Mouse (Mus musculus): ENCODE results near the gene Supt5. TPM values are rescaled to one million over a fixed set of nuclear protein-coding genes. Genes with fewer than 3 reads are reported as not detected.

Supt5 gene
- polyA plus RNA-seq, 1 experiment from 2014 or later: 127 TPM

GRCm38 (mm10) chr7:28309737-28310136 is 28.8 kb downstream of the Supt5 start:
- no peak for DNase-seq (ENCODE audit: low read depth, low spot score)
- no peaks in the 10 kb centered on the region for H3K27me3 ChIP-seq
- ChIA-PET POLR2A (no interaction called here), CTCF (interaction anchor here (1.4 kb wide), 1 partner anchor 8 kb away, joined by 5 read pairs; the partner anchor contains the start of gene Dll3)
- no peak for TF ChIP-seq CTCF (IDR thresholded peaks at IDR 0.05)
- in situ Hi-C loops (cut with MboI; ENCODE audit: low pct_unique_long_range_greater_than_20kb): no loop called here
- no peak for ATAC-seq

DNA sequence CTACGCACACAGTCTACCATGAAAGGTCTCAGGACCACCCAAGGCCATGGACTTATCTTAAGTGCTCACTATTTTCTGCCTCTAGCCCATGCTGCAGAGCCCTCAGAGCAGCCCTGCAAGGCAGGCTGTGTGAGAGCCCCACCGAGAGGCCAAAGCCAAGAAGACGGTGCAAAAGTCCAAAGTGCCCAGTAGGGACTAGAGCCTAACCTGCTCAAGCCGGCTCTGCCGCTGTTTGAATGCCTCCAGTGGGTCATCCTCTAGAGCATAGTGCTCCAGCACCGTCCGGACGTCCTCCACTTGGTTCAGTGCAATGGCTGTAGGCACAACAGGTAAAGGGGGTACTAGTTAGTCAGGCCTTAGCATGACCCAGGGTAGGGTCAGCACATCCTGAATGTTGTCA is 32.3 kb downstream of the Supt5 start:
- ChIA-PET POLR2A (no interaction called here), CTCF (no interaction called here)
- H3K27me3 ChIP-seq: no peaks in the 10 kb centered on the region
- ATAC-seq (no peak), DNase-seq (ENCODE audit: low read depth, low spot score) (no peak)
- no peak for TF ChIP-seq CTCF (IDR thresholded peaks at IDR 0.05)
- in situ Hi-C loops (cut with MboI; ENCODE audit: low pct_unique_long_range_greater_than_20kb): no loop called here

GRCm38 (mm10) chr7:28305641-28306040 is 32.9 kb downstream of the Supt5 start:
- no peak for DNase-seq (ENCODE audit: low read depth, low spot score)
- ChIA-PET POLR2A (no interaction called here), CTCF (no interaction called here)

DNA sequence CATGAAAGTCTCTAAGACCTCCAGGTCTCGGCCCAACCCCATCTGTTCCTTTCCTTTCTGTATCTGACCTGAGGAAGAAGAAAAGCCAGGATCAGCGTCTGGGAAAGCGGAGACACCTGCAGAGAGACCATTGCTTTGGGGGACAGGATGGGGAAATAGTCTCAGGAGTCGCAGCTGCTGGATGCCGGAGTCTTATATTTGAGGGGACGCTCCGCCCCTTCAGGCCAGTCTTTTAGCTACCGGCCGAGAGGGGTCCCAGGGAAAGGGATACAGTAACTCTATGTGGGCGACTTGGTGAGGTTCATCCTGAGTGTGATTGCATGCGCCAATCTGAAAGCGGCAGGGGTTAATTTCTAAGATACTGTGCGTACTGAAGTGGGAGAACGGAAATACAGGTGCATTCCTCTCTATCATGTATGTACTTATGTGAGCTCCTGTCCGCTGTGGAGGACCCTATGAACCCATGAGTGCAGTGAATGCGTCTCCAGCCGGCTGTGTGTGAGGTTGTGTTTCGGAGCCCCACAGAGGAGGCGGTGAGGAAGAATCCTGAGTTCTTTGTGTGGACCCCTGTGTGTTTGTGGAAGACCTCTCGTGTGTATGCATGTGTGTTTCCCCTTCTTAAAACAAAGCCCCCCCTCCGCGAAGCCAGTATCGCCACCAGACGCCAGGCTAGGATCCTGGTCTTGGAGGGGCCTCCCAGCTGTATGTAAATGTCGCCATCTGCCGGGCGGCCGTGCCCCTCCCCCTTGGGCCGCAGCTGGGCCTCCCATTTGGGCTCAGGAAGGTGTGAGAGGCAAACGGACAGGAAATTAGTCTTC is 36.7 kb downstream of the Supt5 start, which contains the start of gene Dll3:
Gene Dll3 (minus strand): TSS at position 623 of the 818 bp plus-strand sequence.
- ATAC-seq (no peak), DNase-seq (ENCODE audit: low read depth, low spot score) (no peak)
- TF ChIP-seq CTCF (IDR thresholded peaks at IDR 0.05): no peak
- ChIA-PET POLR2A (no interaction called here), CTCF (interaction anchor here (1.4 to 1.5 kb wide), 2 partner anchors 9 kb away, joined by 5 read pairs; no protein-coding TSS in a partner anchor)
- no peaks in the 10 kb centered on the region for H3K27me3 ChIP-seq
- in situ Hi-C loops (cut with MboI; ENCODE audit: low pct_unique_long_range_greater_than_20kb): loop anchor here (5.0 kb wide), 1 partner anchor 155 kb away; no protein-coding TSS in a partner anchor

More at GRCm38 (mm10) chr7:28305641-28306040, 32.9 kb downstream of the Supt5 start:
- no peak for ATAC-seq
- TF ChIP-seq CTCF (IDR thresholded peaks at IDR 0.05): no peak
- in situ Hi-C loops (cut with MboI; ENCODE audit: low pct_unique_long_range_greater_than_20kb): no loop called here
- H3K27me3 ChIP-seq: no peaks in the 10 kb centered on the region

- peak; percentile 47 for ATAC-seq
Measured at GRCm38 (mm10) chr7:28298837-28299625, 39.5 kb downstream of the Supt5 start.

DNA sequence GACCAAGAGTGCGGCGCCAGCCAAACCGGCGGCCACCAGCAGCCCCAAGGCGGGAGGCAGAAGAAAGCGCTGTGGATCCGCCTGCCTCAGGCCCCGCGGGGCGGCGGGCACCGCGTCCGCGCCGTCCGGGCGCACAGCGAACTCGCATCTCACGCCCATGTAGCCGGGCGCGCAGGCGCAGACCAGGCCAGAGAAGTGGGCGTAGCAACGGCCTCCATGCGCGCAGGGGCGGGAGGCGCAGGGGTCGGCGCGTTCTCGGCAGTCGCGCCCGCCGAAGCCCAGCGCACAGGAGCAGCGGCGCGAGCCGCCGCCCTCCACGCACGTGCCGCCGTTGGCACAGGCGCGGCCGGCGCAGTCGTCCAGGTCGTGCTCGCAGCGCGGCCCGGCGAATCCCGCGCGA is 44.1 kb downstream of the Supt5 start:
- CTCF ChIA-PET: no interaction called here
- POLR2A ChIA-PET: no interaction called here
- TF ChIP-seq CTCF (IDR thresholded peaks at IDR 0.05): no peak
- ATAC-seq: peak; percentile 53
- no peak for DNase-seq (ENCODE audit: low read depth, low spot score)
- H3K27me3 ChIP-seq: peaks cover 17% of the 10 kb centered on the region
- in situ Hi-C loops (cut with MboI; ENCODE audit: low pct_unique_long_range_greater_than_20kb): no loop called here

More at GRCm38 (mm10) chr7:28298837-28299625, 39.5 kb downstream of the Supt5 start:
- no peak for DNase-seq (ENCODE audit: low read depth, low spot score)
- ChIA-PET CTCF (interaction anchor here (1.0 to 2.4 kb wide), 5 partner anchors 11 to 151 kb away, joined by 3 to 10 read pairs (median 4); partner anchors contain the start of gene Supt5), POLR2A (no interaction called here)
- peak; percentile 77 for TF ChIP-seq CTCF (IDR thresholded peaks at IDR 0.05)
- in situ Hi-C loops (cut with MboI; ENCODE audit: low pct_unique_long_range_greater_than_20kb): no loop called here
- H3K27me3 ChIP-seq: no peaks in the 10 kb centered on the region

DNA sequence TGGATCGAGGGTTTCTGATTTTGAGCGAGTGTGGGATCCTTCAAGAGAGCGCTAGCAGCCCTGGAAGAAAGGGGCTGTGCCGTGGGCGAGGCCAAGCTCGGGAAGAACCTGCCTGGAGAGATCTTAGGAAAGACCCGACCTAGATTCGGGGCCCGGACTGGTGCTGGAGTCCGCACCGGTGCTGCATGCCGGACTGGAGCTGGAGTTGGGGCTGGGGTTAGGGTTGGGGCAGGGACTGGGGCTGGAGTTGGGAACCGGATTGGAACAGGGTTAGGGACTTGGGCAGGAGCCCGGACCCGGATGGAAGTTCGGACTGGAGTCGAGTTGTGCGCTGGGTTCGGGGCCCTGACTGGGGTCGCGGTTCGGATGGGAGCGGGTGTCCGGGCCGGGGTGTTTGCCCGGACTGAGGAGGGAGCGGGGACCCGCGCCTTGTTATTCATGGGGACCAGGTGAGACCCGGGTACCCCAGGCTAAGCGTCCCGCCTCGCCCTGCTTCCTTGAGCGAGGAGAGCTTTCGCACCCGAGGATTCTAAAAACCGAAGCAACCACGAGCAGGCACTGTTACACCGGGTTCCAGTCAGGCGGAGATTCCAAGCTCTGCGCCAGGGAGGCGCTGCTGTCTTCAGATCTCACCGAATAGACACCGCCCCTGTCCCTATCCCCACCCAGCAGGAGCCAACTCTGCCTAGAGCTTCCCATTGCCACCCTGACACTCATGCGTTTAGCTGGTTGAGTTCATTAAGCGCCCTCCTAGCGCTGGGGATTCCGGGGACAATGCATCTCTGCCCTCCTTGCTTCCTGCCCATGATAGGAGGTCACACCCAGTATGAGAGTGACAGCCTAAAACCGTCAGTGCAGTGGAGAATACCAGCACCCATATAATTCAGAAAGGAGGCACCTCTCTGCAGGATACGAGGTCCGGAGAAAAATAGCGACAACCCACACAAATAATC is 47.6 kb downstream of the Supt5 start, which contains the start of gene Selenov:
Gene Selenov (minus strand): TSS at position 549 of the 953 bp plus-strand sequence.
- in situ Hi-C loops (cut with MboI; ENCODE audit: low pct_unique_long_range_greater_than_20kb): no loop called here
- no peak for ATAC-seq
- DNase-seq (ENCODE audit: low read depth, low spot score): no peak

GRCm38 (mm10) chr7:28290165-28290564 is 48.4 kb downstream of the Supt5 start:
- in situ Hi-C loops (cut with MboI; ENCODE audit: low pct_unique_long_range_greater_than_20kb): no loop called here
- TF ChIP-seq CTCF (IDR thresholded peaks at IDR 0.05): no peak
- CTCF ChIA-PET: interaction anchor here (1.3 kb wide), 1 partner anchor 14 kb away, joined by 3 read pairs; no protein-coding TSS in a partner anchor
- no peak for ATAC-seq
- no peak for DNase-seq (ENCODE audit: low read depth, low spot score)
- POLR2A ChIA-PET: no interaction called here
- H3K27me3 ChIP-seq: peaks cover 42% of the 10 kb centered on the region

More for the DNA sequence above, 47.6 kb downstream of the Supt5 start, which contains the start of gene Selenov:
- CTCF ChIA-PET: interaction anchor here (1.3 kb wide), 2 partner anchors 14 kb away, joined by 3 read pairs; partner anchors contain the start of gene Eid2b
- peaks cover 42% of the 10 kb centered on the region for H3K27me3 ChIP-seq
- no peak for TF ChIP-seq CTCF (IDR thresholded peaks at IDR 0.05)
- POLR2A ChIA-PET: interaction anchor here (0.6 kb wide), 1 partner anchor 13 kb away, joined by 8 read pairs; no protein-coding TSS in a partner anchor

- in situ Hi-C loops (cut with MboI; ENCODE audit: low pct_unique_long_range_greater_than_20kb): no loop called here
- POLR2A ChIA-PET: no interaction called here
- CTCF ChIA-PET: interaction anchor here (0.7 to 1.1 kb wide), 2 partner anchors 13 to 64 kb away, joined by 3 read pairs; no protein-coding TSS in a partner anchor
- TF ChIP-seq CTCF (IDR thresholded peaks at IDR 0.05): no peak
- ATAC-seq (peak; percentile 57), DNase-seq (ENCODE audit: low read depth, low spot score) (peak; percentile 22)
- no peaks in the 10 kb centered on the region for H3K27me3 ChIP-seq
Measured at GRCm38 (mm10) chr7:28280630-28281029, 57.9 kb downstream of the Supt5 start.
